Mouse (Mus musculus) stomach, embryonic 14.5 days (tissue): ENCODE results near the gene Atxn2l. TPM values are rescaled to one million over a fixed set of nuclear protein-coding genes. Genes with fewer than 3 reads are reported as not detected.

Experiments
- ATAC-seq: fragments of 200-750 bp; cut with Nextera tagmentation; 2 replicates; pipeline ENCODE4 v1.8.0; 2017; ENCODE audit warnings: low read depth, moderate TSS enrichment; ENCODE audit not compliant: insufficient number of reproducible peaks, insufficient read depth, low FRiP score
- H3K27ac ChIP-seq: fragments of 300-500 bp; sonication (generic); 2 replicates; pipeline ENCODE4 v1.5.1; 2014; ENCODE audit warnings: mild to moderate bottlenecking, low read length, moderate library complexity, mixed read lengths
- H3K27me3 ChIP-seq: fragments of 300-500 bp; sonication (generic); 2 replicates; pipeline ENCODE4 v1.6.1; 2014; ENCODE audit warnings: low read length, control low read depth, mixed read lengths; ENCODE audit not compliant: control insufficient read depth, insufficient read depth
- H3K36me3 ChIP-seq: fragments of 300-500 bp; sonication (generic); 2 replicates; pipeline ENCODE4 v1.6.1; 2014; ENCODE audit warnings: mild to moderate bottlenecking, control low read depth, low read length, moderate library complexity, mixed read lengths; ENCODE audit not compliant: control insufficient read depth, insufficient read depth
- H3K4me1 ChIP-seq: fragments of 300-500 bp; sonication (generic); 2 replicates; pipeline ENCODE4 v1.6.1; 2014; ENCODE audit warnings: low read length, control low read depth, mixed read lengths; ENCODE audit not compliant: control insufficient read depth, insufficient read depth
- H3K4me2 ChIP-seq: fragments of 300-500 bp; sonication (generic); replicated peaks from 2 replicates; pipeline ENCODE4 v1.6.1; 2014; ENCODE audit warnings: low read depth, low read length, control low read depth
- H3K4me3 ChIP-seq: fragments of 300-500 bp; sonication (generic); 2 replicates; pipeline ENCODE4 v1.5.1; 2014; ENCODE audit warnings: low read depth, low read length, control low read depth
- H3K9ac ChIP-seq: fragments of 300-500 bp; sonication (generic); replicated peaks from 2 replicates; pipeline ENCODE4 v1.6.1; 2014; ENCODE audit warnings: low read depth, mild to moderate bottlenecking, control low read depth, low read length, moderate library complexity, mixed read lengths
- H3K9me3 ChIP-seq: fragments of 300-500 bp; sonication (generic); 2 replicates; pipeline ENCODE4 v1.6.1; 2016; ENCODE audit warnings: low read depth, low read length, control low read depth; ENCODE audit not compliant: control insufficient read depth
- WGBS: fragments of 180-500 bp; shearing (Covaris S2); extraction: QIAGEN DNeasy Blood & Tissue Kit; methylation state at CpG from one replicate; pipeline ENCODE4 v1.1.7; 2014; 5-methylcytosine and 5-hydroxymethylcytosine counted together
- polyA plus RNA-seq: library from polyadenylated mRNA; unstranded; fragments of >200 nt; fragmentation: Nextera tagmentation; extraction: Ambion mirVana; gene quantifications from 2 replicates; pipeline ENCODE4 v1.2.1, GENCODE M21; 2014

Atxn2l gene
- polyA plus RNA-seq, 1 experiment from 2014 or later = 45.6 TPM

DNA sequence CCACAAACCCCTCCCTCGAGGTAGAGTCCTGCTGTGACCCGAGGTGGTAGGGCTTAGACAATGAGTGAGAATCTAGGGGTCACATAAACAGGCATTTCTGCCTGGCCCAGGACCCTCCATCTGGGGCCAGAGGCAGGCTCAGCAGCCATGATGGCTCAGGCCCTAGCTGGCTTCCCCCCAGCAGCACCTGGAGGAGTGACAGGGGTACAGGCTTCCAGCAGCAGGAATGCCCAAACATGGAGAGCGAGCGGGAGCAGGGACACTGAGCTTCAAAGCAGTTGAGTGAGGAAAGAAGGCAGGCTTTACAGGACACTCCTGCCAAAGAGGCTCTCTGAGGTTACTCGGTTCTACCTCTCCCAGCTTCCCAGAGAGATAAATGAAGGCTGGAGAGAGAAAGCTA is 38.4 kb downstream of the Atxn2l start:
- Histone ChIP-seq H3K36me3 (peaks cover 29% of the 10 kb centered on the region), H3K9ac (no peak overlapping the region), H3K4me3 (no peak overlapping the region), H3K4me2 (no peak overlapping the region), H3K27ac (peak overlapping the region; percentile 21; the same call in 1 of the 2 replicates), H3K4me1 (0 out of 2 replicates have a peak, but pooled peaks cover 10% of the 10 kb centered on the region), H3K27me3 (no peaks in the 10 kb centered on the region), H3K9me3 (no peaks in the 10 kb centered on the region)
- no peak for ATAC-seq
- 26% methylated on average over 5 of the region's 5 CpGs for WGBS

DNA sequence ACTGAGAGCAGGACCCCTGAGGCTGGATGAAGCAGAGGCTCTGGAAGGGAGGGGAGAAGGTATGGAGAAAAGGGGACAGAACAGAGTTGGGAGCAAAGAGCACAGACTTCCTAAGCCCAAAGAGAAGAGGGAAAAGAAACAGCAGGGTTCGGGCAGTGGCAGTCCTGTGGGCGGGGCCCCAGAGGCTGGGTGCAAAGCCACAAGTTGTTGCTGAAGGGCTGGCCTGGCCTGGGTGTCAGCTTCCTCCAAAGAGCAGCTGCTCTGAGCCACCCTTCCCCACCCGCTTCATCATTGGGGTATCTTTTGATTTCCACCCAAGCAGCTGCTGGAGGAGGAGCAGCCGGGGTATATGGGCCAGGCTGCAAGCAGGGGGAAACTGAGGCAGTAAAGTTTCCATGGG is 39.1 kb downstream of the Atxn2l start:
- WGBS = 46% methylated on average over 4 of the region's 4 CpGs

DNA sequence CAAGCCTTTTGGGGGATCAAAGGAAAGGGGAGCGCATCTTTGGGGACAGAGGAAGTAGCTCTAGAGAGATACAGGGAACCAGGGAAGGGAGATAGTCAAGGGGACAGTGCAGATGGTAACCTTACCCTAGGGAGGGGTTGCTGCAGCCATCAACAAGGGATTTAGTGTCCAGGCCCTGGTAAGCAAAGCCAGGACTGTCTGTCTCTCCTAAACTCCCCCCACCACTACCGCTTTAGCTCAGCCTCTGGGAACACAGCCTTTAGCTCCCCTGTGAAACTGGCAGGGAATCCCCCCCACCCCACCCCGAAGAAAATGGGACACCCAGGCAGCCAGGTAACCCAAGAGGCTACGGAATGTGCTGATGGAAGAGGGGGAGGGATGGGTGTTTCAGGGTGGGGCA is 39.7 kb downstream of the Atxn2l start:
- Histone ChIP-seq H3K4me3 (no peak overlapping the region), H3K4me1 (0 out of 2 replicates have a peak, but pooled peaks cover 10% of the 10 kb centered on the region), H3K36me3 (peaks cover 16% of the 10 kb centered on the region), H3K27me3 (no peaks in the 10 kb centered on the region), H3K4me2 (no peak overlapping the region), H3K27ac (no peak overlapping the region), H3K9me3 (no peaks in the 10 kb centered on the region), H3K9ac (no peak overlapping the region)
- no peak for ATAC-seq
- WGBS = 53% methylated on average over 4 of the region's 4 CpGs

More for the DNA sequence above, 39.1 kb downstream of the Atxn2l start:
- Histone ChIP-seq H3K27ac (no peak overlapping the region), H3K4me3 (no peak overlapping the region), H3K9me3 (no peaks in the 10 kb centered on the region), H3K9ac (no peak overlapping the region), H3K27me3 (no peaks in the 10 kb centered on the region), H3K4me1 (0 out of 2 replicates have a peak, but pooled peaks cover 10% of the 10 kb centered on the region), H3K36me3 (peaks cover 22% of the 10 kb centered on the region), H3K4me2 (no peak overlapping the region)
- no peak for ATAC-seq

DNA sequence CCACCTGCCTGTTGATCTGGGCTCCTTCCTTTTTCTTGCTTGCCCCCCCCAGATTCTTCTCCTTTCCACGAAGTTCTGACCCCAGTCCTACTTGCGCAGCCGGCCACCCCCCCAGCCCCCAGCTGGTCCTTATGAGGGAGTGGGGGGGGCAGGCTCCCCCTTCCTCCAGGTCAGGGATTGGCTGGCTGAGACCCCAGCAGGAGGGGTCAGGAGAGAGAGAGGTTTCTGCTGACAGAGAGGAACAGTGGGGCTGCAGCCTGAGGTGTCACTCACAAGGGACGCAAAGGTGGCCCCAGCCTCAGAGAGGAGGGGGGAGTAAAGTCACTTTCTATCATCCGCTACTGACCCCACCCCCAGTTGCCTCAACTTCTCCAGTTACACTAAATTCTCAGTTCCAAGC is 40.2 kb downstream of the Atxn2l start, which contains the start of gene Atp2a1:
TSS of gene Atp2a1 (minus strand) at position 105 of the 400 bp plus-strand sequence.
- Histone ChIP-seq H3K9ac (no peak within 1 kb of the TSS), H3K27me3 (no peaks in the 10 kb centered on the region), H3K4me2 (no peak within 1 kb of the TSS), H3K4me3 (no peak within 1 kb of the TSS), H3K27ac (no peak within 1 kb of the TSS), H3K9me3 (no peaks in the 10 kb centered on the region), H3K36me3 (peaks cover 10% of the 10 kb centered on the region), H3K4me1 (0 out of 2 replicates have a peak, but pooled peaks cover 10% of the 10 kb centered on the region)
- no peak for ATAC-seq
- 42% methylated on average over 5 of the region's 5 CpGs for WGBS

DNA sequence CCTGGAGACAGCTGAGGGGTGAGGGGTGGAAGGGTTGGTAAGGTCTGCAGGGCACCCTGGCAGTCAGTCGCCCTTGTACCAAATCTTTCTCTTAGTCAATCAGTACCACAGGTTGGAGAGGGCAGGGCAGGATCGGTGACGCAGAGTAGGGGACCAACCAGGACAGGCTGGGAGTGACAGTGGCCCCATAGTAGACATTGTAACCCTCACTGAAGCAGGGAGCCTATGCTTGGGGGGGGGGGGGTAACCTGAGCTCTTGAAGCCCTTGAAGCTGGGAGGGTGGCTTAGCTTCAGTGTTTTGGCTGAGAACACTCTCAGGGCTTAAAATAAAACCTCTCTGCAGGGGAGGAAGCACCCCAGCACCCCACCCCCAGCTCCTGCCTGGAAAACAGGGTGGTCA is 41.6 kb downstream of the Atxn2l start:
- Histone ChIP-seq H3K9ac (no peak overlapping the region), H3K4me2 (no peak overlapping the region), H3K9me3 (no peaks in the 10 kb centered on the region), H3K4me1 (0 out of 2 replicates have a peak, but pooled peaks cover 10% of the 10 kb centered on the region), H3K4me3 (no peak overlapping the region), H3K36me3 (no peaks in the 10 kb centered on the region), H3K27ac (no peak overlapping the region), H3K27me3 (no peaks in the 10 kb centered on the region)
- WGBS = 54% methylated on average over 3 of the region's 3 CpGs
- ATAC-seq = no peak

DNA sequence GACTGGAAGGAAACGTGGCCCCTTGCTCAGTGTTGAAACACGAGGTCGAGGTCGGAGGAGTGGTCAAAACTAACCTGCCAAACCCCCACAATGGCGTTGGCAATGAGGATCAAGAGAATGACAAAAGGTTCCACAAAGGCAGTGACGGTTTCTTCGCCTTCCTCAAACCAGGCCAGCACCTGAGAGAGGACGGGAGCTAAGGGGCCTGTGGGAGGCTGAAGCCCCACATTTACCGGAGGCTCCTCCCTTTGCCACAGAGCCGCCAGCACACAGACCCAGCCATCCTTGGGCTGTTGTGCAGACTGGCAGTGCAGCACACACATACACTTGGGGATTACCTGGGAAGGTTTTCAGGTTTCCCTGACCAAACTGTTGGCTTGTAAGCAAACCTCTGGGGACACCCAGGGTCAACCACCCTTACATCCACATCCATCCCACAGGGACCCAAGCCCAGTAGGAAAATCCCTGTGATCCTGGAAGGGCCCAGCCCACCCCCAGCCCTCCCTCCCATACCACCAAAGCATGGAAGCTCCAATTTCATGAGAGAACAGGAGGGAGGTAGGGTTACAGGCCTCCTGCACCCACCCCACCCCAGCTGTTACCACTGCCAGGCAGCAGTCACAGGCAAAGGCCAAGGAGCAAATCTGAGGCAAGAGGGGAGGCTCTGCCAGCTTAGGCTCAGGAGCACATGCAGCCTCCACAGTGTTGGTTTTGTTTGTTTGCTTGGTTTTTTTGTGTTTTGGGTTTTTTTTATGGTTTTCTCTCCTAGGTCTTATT is 42.4 kb downstream of the Atxn2l start:
- H3K9me3 ChIP-seq = no peaks in the 10 kb centered on the region
- no peak overlapping the region for H3K4me2 ChIP-seq
- H3K36me3 ChIP-seq = no peaks in the 10 kb centered on the region
- H3K9ac ChIP-seq = no peak overlapping the region
- no peaks in the 10 kb centered on the region for H3K27me3 ChIP-seq
- H3K4me3 ChIP-seq = no peak overlapping the region
- 0 out of 2 replicates have a peak, but pooled peaks cover 10% of the 10 kb centered on the region for H3K4me1 ChIP-seq
- no peak for ATAC-seq
- WGBS = 44% methylated on average over 10 of the region's 10 CpGs
- H3K27ac ChIP-seq = no peak overlapping the region

DNA sequence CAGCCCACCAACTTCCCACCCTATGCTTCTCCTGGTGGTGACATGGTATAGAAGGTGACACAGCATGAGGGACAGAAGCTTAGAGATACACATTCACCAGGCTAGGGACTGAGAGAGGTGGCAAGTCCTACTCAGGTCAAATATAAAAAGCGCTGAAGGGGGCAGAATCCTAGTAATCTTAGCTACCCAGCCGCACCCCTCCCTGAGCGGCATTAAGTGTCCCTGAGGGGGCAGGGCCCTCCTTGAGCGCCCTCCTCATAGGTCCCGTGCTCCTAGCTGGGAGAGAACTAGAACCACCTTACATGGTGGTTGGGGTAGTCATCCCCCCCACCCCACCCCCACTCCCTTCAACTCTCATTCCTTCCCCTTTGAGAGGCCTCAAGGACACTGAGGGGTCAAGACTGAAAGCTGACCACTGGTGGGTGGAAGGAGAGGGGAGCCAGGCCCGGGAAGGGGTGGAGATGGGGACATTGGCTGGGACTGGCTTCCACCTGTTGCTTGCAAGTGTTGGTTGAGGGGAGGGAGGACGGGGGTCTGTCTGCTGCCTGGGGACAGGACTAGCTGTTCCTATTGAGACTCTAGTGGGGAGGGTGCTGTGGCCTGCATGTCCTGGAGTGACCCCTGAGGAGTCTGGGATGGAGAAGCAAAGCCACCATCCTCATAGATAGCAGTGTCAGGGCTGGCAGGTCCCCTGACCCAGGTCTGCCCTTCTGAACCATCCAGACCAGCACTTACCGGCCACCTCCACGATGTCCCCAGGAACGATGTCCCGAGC is 44.2 kb downstream of the Atxn2l start:
- H3K9ac ChIP-seq = no peak overlapping the region
- H3K9me3 ChIP-seq = no peaks in the 10 kb centered on the region

DNA sequence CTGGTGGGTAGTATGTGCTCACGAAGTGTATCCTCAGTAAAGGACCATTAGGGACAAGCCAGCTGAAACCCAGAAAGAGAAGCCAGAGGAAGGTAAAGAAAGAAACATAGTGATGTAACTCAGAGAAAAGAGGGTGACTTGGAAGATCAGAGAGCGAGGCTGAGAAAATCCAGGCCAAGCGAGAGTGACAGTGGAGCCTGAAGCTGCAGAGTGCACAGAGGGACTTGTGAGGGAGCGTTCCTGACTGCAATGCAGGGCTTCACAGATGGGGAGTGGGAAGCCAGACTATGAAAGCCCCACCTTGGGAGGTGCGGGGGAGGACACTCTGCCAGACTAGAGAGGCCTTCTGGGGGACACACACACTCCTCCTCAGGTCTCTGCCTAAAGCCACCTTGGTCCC is 45.0 kb downstream of the Atxn2l start:
- Histone ChIP-seq H3K4me2 (no peak overlapping the region), H3K9ac (no peak overlapping the region), H3K4me1 (no peaks in the 10 kb centered on the region), H3K9me3 (no peaks in the 10 kb centered on the region), H3K27ac (no peak overlapping the region), H3K4me3 (no peak overlapping the region), H3K27me3 (no peaks in the 10 kb centered on the region), H3K36me3 (no peaks in the 10 kb centered on the region)
- WGBS = 79% methylated on average over 5 of the region's 5 CpGs
- no peak for ATAC-seq

More for the DNA sequence above, 44.2 kb downstream of the Atxn2l start:
- H3K27me3 ChIP-seq = no peaks in the 10 kb centered on the region
- WGBS = 75% methylated on average over 11 of the region's 11 CpGs
- ATAC-seq = no peak
- no peaks in the 10 kb centered on the region for H3K4me1 ChIP-seq
- H3K36me3 ChIP-seq = no peaks in the 10 kb centered on the region
- no peak overlapping the region for H3K4me3 ChIP-seq
- no peak overlapping the region for H3K27ac ChIP-seq
- H3K4me2 ChIP-seq = no peak overlapping the region
